Mouse (Mus musculus): ENCODE measurements around the gene Shroom2.

DNA sequence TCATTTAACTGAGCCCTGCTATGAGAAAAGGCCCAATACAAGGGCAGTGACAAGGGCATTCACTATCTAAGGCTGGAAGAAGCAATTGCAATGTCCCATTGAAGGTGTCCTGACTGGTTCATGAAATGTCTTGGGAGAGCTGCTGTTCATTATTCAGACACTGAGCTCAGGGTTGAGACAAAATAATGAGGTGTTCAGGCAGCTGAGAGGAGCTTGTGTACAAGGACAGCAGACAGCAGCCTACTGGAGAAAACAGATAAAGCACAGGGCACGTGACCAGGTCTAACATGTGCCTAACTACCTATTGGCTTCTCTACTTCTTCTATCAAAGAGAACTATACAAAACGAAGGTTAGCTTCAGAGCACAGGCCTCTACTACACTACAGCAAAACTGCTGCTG is 31.1 kb downstream of the Shroom2 start:
- no peak for TF ChIP-seq ETS1 (conservative IDR thresholded peaks at IDR 0.05; ENCODE audit: low read depth, low read length)
- TF ChIP-seq CTCF (conservative IDR thresholded peaks at IDR 0.05 in 1 of 2, IDR thresholded peaks at IDR 0.05 in 1 of 2; ENCODE audit: low read depth in 2 of 2, low read length in 2 of 2) = no peak
- no peak for TF ChIP-seq POLR2A (IDR thresholded peaks at IDR 0.05; ENCODE audit: low read depth, low read length)
- TF ChIP-seq USF1 (IDR thresholded peaks at IDR 0.05; ENCODE audit: low read depth, low read length) = no peak
- no peak for TF ChIP-seq TCF12 (IDR thresholded peaks at IDR 0.05; ENCODE audit: low read depth, low read length)
- TF ChIP-seq MAX (IDR thresholded peaks at IDR 0.05; ENCODE audit: low read length) = no peak
- no peak for TF ChIP-seq EP300 (IDR thresholded peaks at IDR 0.05; ENCODE audit: low read length)
- TF ChIP-seq KAT2A (IDR thresholded peaks at IDR 0.05; ENCODE audit: insufficient replicate concordance, low read length) = no peak

Data from CH12.LX (cell line).